Mouse (Mus musculus) cerebellum, adult 11 months (tissue): ENCODE results near the gene Gcc1.

Experiments used
- DNase-seq: peaks from one replicate; pipeline ENCODE4 v3.0.0; 2022

Gene Gcc1

DNA sequence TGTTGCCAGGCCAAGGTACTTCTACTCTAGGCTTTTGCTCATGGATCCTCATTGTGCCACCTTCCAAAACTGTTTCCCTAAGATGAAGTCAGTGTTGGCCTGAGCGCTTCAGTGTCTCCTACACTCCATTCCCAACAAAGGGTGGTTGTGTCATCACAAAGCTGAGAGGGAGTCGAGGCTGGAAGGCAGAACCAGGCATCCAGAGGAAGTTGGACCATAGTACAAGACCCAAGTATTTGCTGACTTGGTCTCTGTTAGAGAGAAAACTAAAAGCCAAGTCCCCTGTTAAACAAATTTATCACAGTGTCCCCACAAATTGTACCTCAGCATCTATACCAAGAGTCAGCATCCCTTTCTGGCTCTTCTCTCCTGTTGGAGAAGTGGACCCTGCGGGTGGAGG, at the start of gene Gcc1:
Gene Gcc1 (minus strand): TSS at position 101 of the 400 bp plus-strand sequence.
- DNase-seq = no peak

DNA sequence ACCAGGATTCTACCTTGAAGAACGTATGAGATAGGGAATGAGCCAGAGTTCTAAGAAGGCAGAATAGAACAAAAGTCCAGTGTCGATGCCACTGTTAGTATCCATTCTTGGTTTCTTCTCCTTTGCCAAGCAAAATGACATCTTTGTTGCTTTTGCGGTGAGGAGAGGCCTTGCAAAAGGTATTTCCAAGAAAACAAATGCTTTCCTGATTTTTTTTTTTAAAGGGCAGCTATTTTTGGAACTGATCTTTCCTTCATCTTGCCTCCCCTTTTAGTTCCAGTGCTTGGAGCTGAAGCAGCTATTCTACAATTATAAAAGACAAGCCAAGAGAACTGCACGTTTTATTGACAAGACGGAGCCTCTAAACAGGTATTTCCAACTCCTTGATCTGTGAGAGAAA, 46.6 kb upstream of the Gcc1 start, which contains the start of gene Snd1:
Gene Snd1 (plus strand): TSS at position 301 of the 400 bp plus-strand sequence.
- no peak for DNase-seq

DNA sequence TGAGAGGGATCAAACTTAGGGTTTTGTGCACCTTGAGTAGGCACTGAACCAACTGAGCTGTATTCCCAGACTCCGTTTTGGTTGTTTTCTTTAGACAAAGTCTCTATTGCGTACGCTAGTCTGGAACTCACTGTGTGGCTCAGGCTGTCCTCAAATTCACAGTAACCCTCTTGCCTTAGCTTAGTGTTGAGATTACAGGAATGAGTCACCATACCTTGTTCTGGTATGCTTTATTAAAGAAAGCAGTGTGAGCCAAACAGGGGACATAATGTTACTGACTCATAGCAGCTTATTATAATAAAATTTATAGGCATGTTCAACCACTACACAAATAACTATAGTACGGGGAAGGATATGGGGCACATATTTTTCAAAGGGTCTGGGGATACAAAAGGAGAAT, 46.0 kb upstream of the Gcc1 start:
- DNase-seq = no peak

DNA sequence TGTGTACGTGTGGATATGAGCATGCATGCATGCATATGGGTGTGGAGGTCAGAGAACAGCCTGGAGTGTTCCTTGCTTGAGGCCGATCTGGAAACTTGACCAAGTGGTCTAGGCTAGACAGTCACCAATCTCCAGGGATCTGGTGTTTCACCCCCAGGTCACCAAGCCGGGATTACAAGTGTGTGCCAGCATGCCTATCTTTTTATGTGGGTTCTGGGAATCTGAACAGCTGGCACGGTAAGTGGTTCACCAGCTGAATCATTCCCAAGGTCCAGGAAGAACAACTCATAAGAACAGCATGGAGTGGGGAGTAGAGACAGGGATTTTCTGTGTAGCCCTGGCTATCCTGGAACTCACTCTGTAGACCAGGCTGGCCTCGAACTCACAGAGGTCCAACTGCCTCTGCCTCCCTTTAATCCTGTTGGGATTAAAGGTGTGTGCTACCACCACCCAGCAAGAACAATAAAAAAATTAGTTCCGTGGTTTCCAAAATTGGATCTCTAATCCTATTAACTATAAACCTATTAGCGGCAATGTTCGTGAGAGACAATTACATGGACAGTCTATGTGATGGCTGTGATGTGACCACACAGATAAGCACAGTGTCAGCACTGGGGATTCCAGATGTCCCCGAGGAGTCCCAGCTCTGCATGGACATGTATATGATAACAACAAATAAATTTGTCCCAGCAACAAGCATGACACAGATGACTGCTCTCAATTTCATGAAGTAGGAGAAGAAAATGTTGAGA, 43.3 kb upstream of the Gcc1 start:
- DNase-seq = no peak

DNA sequence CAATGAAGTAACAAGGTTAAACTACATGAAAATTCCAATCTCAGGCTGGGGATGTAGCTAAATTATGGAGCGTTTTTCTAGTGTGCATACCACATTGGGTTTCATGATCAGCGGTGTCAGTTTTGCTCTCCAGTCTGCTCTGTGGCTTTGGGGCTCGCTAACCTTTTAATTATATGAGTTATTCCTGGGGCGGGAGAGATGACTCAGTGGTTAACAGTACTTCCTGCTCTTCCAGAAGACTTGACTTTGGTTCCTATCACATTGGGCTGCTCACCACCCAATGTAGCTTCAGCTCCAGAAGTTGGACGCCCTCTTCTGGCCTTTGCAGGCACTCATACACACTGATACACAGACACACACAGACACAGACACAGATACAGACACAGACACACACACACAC, 42.4 kb upstream of the Gcc1 start:
- DNase-seq = no peak

DNA sequence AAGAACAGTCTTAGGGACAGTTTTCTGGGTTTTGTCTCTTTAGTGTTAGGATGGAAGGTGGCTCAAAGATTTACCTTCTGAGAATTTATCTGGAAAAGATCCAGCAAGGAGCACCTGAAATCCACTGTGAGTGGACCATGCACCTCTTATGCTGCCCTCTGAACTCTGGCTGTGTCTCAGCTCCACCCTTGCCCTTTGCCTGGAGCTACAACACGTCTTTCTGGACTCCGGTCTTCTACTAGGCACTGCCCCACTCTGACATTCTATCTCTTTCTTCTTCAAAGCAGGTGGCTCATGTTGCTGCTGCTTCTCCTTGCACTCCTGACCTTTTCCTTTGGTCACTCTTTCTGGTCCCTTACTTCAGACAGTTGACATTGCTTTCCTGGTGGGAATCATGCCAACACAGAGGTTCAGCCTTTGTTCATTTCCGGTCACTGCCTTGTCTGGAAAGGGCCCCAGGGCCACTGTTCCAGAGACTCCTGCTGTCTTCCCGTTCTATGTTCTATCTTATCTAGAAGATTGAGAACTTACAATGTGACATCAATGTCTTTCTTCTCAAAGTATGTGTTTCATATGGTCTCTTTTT, 41.9 kb upstream of the Gcc1 start:
- DNase-seq = no peak

DNA sequence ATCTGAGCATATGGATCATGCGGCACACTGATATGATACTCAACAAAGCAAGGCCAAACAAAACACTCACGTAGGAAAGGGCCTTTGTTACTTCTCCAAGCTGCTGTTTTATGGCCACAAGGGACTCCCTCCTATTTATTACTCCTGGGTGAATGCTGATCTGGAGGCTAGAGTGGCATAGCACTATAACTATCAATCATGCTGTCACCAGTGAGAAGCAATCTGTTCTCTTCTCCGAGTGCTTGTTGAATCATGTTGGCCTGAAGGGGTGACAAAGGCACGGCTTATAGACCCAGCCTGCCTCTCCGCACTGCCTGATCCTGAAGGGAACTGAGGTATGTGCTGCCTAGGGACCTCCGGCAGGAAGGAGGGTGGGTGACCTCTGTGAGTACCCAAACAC, 36.4 kb upstream of the Gcc1 start:
- DNase-seq = no peak

DNA sequence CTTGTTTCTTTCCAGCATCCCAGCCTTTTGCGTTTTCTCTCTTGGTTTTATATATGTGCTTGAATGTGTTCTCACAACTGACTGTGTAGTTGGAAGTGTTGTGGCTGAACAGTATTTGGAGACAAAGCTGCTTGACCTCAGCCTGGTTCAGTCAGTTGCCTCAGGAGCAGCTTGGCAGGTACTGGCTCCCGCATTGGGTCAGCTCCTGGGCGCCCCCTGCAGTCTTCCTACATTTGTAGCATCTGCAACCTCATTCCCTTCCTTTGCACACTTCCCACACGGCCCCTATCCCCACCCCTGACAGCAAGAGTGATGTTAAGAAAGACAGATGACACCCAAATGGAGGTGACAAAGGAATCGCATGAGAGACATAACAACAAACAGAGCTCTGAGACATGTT, 32.3 kb upstream of the Gcc1 start:
- DNase-seq = peak; percentile 75

DNA sequence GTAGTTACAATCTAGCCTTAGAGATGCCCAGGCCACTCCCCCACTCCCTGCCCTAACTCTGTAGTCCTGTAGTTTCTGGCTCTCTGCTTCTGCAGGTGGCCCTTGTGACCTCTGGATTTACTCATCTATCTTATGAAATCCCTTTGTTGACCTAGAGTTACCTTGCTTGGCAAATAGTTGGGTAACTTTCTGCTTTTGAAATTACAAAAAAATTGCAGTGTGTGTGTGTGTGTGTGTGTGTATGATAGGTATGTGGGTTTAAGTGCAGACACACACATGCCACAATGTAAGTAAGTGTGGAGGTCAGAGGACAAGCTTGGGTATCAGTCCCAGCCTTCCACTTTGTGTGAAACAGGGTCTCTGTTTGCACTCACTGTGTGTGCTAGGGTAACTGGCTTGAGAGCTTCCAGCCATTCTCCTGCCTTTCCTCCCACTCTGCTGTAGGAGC, 31.1 kb upstream of the Gcc1 start:
- no peak for DNase-seq

DNA sequence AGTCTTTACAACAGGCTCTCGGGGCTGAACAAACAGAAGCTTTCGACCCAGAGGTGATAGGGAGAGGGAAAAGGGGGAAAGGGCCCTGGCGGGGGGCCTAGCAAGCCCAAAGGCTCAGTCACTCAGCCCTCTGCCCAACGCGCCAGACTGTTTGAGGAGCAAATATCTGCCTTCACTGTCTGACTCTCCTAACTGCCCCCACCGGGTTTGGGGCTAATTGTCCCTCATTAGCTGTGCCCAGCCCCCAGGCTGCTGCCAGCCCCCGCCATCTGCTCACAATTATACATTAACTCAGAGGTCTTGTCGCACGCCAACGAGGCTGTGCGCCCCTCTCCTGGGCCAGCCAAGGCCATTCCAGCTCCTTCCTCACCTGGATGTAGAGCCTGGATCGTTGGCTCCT, 22.8 kb upstream of the Gcc1 start:
- DNase-seq = no peak

DNA sequence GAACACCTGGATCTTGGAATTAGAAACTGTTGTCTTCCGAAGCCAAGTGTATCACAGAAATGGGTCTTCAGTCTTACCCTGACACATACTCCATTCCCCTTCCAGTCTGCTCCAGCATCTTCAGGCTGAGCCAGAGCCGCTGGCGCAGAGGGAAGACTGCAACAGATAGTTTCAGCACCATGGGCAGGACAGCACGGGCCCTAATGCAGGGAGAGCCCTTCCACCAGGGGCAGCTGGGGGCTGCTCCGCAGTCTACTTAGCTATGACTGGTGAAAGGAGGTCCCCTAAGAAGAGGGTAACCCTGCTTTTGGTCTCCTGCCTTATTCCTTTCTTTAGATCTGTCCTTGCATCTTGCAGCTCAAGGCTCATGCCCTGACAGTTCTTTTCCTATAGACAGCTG, 22.3 kb upstream of the Gcc1 start:
- DNase-seq = no peak

DNA sequence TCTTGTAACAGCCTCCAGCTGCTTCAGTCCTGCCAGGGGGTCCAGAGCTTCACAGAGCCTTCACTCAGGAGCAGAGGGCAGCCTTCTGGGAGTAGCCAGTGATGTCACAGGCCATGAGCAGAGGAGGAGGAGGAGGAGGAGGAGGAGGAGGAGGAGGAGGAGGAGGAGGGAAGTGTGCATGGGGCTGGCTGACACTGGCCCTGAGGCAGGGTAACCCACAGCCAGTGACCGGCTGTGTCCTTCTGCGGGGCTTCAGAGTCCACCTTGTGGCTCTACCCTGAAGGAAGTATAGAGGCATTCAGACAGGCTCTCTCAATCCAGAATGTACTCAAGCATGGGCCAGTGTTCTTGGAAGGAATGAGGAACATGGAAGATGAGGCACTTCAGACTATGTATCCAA, 21.1 kb upstream of the Gcc1 start, which contains the start of gene Pax4:
Gene Pax4 (minus strand): TSS at position 101 of the 400 bp plus-strand sequence.
- no peak for DNase-seq

DNA sequence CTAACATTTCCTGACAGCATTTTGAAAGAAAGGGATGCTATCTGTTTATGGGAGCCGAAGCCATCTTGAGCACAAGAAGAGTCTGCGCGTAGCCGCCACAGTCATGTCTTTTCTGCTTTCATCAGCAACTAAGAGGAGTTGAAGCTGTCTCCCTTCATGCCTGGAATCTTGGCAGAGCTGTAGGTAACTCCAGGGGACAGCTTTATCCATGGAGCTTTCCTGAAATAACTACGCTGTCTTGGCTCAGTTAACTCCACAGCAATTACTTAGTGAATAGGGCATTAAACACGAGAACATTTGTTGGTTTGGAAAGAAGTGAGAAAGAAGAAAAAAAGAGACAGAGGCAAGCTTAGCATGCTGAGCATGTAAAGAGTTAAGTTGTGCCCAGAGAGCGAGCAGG, 19.7 kb upstream of the Gcc1 start:
- no peak for DNase-seq

DNA sequence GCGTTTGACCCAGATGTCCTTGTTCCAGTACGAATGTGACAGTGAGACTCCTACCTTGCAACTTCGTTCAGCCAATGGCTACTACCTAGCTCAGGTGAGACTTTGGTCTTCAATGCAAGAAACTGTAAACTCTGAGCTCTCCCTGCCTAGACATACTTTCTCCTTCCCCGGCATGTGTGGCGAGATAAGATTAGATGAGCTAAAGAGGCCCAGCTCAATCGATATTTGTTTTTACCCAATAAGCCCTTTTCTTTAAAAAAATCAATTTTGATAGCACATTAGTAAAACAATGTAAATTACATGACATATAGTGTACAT, 3.3 kb upstream of the Gcc1 start:
- no peak for DNase-seq

DNA sequence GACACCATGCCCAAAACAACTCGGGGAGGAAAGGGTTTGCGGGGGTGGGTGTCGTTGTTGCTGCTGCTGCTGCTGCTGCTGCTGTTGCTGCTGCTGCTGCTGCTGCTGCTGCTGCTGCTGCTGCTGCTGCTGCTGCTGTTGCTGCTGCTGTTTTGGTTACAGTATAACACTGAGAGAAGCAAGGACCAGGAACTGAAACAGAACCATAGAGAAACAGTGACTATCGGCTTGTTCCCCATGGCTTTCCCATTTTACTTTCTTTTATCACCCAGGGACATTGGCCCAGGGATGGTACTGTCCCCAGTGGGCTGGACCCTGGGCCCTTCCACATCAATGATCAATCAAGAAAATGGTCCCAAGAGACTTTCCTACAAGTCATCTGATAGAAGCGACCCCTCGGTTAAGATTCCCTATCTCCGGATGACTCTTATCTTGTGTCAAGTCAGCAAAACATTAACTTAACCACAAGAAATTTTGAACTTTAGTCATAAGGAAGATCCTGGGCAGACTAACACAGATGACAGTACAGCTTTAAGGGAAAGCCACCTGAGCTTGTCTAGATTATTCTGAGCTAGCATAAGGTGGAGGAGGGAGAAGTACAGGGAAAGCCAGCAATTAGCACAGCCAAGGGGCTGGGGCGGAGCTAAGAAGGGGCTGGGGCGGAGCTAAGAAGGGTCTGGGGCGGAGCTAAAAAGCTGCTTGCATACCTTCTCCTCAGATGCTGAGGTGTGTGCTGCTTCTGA, 2.8 kb upstream of the Gcc1 start:
- DNase-seq = no peak

DNA sequence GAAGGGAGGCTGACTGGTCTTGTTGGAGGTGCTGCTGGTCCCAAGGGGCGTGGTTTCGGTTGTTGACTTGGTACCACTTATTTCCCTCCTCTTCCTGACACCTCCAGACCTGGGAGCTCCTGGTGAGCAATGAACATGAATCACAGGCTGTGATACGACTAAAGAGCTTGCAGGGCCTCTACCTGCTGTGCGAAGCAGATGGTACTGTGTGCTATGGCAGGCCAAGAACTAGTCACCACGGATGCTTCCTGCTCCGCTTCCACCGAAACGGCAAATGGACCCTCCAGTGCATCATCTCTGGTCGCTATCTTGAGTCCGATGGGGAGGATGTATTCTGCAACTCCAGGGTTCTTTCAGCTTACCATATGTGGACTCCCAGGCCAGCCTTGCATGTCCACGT, 1.7 kb upstream of the Gcc1 start:
- no peak for DNase-seq

DNA sequence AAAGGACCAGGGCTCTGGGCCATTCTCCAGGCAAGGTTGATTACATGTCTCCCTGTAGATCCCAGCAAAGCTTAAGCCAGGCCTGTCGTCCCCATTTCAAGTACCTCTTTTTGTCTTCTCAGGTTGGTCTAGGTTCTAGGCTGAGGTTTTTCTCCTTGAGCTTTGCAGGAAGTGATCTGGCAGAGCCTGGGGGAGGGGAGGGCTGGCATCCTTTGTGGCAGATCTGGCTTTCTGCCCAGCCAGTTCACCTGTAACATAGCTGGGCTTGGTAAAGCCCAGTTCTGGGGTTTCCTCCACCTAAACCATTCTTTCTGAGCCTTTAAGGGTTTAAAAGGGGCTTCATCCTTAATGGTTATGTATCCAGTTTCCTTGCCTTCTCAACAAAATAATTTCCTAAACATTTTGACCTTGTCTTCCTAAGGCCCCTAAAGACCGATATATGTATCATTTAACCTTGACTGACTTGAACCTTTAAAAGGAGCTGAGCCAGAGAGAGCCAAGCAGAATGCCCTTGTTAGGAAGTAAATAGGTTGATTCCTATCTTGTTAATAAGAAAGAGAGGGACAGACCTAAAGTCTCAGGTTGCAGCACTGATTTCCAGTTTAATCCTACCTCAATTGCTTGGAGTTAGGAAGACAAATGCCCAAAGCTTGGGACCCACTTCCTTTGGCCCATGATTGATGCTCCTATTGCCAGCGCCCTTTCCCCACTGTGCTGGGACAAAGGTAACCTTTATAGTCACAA, 922 bp downstream of the Gcc1 start, which contains the start of gene Fscn3:
Gene Fscn3 (plus strand): TSS at position 694 of the 744 bp plus-strand sequence.
- DNase-seq = no peak

DNA sequence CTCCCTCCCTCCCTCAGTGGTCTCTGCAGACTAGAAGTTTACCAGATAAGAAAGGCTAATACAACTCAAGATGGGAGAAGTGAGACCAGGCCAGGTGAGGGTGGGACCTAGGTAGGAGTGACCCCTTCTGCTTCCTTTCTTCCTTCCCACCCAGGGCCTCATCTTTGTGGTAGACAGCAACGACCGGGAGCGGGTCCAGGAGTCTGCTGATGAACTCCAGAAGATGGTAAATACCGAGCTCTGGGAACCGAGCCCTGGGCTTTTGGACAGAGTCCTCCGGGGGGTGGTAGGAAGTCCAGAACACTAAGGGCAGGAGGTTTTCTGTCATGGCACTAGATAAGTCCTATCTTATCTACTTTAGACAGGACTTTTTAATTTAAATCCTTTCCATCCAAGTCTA, 3.2 kb downstream of the Gcc1 start:
- DNase-seq = no peak

DNA sequence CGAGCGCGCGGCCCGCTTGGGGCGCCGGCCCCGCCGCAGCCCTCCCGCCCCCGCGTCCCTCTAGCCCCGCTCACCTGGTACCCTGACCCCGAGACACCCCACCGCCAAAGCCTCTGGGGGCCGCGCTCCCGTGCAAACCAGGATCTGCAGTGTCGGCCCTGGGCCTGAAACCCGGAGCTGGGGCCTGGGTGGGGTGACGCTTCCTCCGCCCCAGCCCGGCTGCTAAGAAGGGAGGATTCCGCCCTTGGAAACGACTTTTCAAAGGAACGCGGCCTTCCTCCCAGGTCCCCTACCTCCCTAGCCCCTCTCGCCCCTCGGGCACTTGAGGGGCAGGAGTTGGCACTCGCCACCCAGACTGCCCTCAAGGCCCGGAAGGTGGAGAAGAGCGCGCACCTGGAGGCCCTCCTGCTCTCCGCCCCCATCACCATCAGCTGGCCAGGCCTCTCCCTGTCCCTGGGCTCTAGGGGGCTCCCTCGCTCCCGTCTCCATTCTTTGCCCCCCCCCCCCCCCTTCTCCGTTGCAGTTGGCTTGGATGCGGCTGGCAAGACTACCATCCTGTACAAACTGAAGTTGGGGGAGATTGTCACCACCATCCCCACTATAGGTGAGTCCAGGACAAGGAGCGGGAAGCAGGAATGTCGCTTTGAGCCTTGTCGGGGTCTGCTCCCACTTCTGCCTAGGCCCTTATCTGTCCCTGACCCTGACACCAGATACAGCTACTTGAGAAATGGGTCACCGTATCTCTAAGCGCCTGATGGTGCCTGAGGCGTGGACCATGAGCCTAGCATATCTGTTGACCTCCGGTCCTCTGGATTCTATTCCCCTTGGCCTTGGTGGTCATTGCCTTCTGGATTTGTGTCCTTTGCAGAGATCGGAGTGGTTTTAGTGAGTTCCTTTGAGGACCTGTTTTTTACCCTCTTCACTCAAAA, 4.2 kb downstream of the Gcc1 start:
- peak; percentile 68 for DNase-seq

DNA sequence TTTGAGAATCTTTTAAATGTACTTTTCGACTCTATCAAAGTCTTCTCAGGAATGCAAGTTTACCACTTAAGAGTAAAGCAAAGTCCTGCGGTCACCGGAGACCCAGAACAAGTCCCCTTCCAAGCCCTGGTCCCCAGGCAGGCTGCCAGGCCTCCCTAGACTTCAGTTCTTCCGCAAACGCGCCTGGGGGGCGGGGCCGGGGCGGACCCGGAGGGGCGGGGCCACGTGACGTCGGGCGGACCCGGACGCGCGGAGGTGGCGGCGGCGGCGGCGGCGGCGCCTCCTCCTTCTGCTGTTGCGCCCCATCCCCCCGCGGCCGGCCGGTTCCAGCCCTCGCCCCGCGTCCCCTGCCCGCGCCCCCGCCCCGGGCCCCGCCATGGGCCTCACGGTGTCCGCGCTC, 4.9 kb downstream of the Gcc1 start, which contains the start of gene Arf5:
Gene Arf5 (plus strand): TSS at position 248 of the 400 bp plus-strand sequence.
- peak; percentile 93 for DNase-seq

DNA sequence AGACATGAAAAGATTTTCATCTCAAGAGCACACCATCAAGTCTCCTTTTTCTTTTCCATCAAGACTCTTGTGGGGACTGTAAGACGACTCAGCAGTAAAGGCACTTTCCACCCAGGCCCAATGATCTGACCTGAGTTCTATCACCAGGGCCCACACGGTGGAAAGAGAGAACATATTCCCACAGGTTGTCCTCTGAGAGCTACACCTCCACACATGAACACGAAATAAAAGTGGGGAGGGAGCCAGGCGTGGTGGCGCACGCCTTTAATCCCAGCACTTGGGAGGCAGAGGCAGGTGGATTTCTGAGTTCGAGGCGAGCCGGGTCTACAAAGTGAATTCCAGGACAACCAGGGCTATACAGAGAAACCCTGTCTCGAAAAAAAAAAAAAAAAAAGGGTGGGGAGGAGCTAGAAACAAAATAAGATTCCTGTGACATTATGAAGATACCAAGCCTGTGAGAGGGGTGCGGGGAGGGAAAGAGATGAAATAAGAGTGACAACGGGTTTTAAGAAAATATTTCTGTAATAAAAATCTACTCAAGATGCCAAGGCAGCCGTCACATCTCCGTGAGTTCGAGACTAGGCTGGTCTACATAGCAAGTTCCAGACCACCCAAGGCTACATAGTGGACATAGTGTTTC, 5.4 kb downstream of the Gcc1 start:
- no peak for DNase-seq
